Mouse (Mus musculus) frontal cortex, postnatal 36 days (tissue): Measurements from ENCODE around the gene Rnf220.

ENCODE experiments used
- DNase-seq, 2 experiments: peaks; one replicate each; pipeline ENCODE4 v3.0.0; 2022; ENCODE audit warnings: low spot score in 2 of 2

The Rnf220 gene

DNA sequence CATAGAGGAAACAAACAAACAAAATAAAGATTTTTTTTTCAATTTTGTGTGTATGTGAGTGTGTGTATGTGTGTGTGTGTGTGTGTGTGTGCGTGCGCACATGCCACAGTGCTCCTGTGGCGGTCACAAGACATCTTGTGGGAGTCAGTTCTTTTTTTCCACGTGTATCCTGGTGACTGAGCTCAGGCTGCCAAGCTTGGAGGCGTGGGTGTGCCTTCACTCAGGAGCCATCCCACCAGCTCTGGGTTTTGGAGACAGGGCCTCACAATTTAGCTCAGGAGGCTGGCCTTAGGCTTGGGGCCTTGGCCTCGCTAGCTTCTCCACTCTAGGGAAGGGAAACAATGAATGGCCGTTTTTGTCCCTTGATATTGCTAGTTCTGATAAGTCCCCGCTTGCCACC is 272.7 kb downstream of the Rnf220 start:
- DNase-seq: no peak

DNA sequence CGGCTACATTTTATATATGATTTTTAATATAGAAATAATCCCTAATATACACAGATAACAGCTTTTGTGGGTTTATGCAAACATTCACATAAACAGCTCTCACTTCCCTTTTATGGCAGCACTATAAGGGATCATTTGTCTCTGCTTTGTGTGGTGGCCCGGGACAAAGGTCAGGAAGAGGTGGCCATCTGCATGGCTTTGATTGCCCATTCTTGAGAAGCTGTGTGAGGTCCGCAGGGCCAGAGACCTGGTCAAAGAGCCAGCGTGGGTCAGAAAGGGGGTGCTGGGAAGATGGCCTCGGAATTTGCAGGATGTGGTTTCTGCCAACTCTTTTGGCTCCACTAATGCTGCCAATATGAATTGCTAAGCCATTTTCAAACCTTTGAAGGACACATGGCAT is 273.9 kb downstream of the Rnf220 start:
- no peak for DNase-seq

- DNase-seq: no peak
Observed at GRCm38 (mm10) chr4:117221836-117222235, 275.0 kb downstream of the Rnf220 start.
